Mouse (Mus musculus) lung, embryonic 15.5 days (tissue): ENCODE data around the gene Slc22a27. TPM values are rescaled to one million over a fixed set of nuclear protein-coding genes. Genes with fewer than 3 reads are reported as not detected.
"Not testable (repeated sequence)": the region's sequence is repeated elsewhere in the genome, so short reads cannot be mapped to it uniquely, and the experiment has no call there.

ENCODE experiments used
- ATAC-seq: fragments of 200-750 bp; cut with Nextera tagmentation; 2 replicates; pipeline ENCODE4 v1.8.0; 2017; ENCODE audit warnings: moderate number of reproducible peaks, borderline replicate concordance; ENCODE audit not compliant: low FRiP score, low TSS enrichment; ENCODE audit errors: extremely low read depth
- H3K27ac ChIP-seq: fragments of 300-500 bp; sonication (generic); 2 replicates; pipeline ENCODE4 v1.5.1; 2015; ENCODE audit warnings: moderate library complexity, mild to moderate bottlenecking, inconsistent platforms
- H3K27me3 ChIP-seq: fragments of 300-500 bp; sonication (generic); 2 replicates; pipeline ENCODE4 v1.6.1; 2015; ENCODE audit warnings: inconsistent platforms
- H3K36me3 ChIP-seq: fragments of 300-500 bp; sonication (generic); 2 replicates; pipeline ENCODE4 v1.6.1; 2015; ENCODE audit warnings: inconsistent platforms
- H3K4me1 ChIP-seq: fragments of 300-500 bp; sonication (generic); 2 replicates; pipeline ENCODE4 v1.6.1; 2015; ENCODE audit warnings: inconsistent platforms
- H3K4me2 ChIP-seq: fragments of 300-500 bp; sonication (generic); 2 replicates; pipeline ENCODE4 v1.6.1; 2015; ENCODE audit warnings: inconsistent platforms, mild to moderate bottlenecking, moderate library complexity
- H3K4me3 ChIP-seq: fragments of 300-500 bp; sonication (generic); 2 replicates; pipeline ENCODE4 v1.5.1; 2015; ENCODE audit warnings: mild to moderate bottlenecking, inconsistent platforms
- H3K9ac ChIP-seq: fragments of 300-500 bp; sonication (generic); 2 replicates; pipeline ENCODE4 v1.6.1; 2015; ENCODE audit warnings: inconsistent platforms
- H3K9me3 ChIP-seq: fragments of 300-500 bp; sonication (generic); 2 replicates; pipeline ENCODE4 v1.6.1; 2016; ENCODE audit warnings: inconsistent platforms
- WGBS: fragments of 180-500 bp; shearing (Covaris S2); methylation state at CpG from one replicate; pipeline ENCODE4 v1.1.7; 2015; 5-methylcytosine and 5-hydroxymethylcytosine counted together
- microRNA-seq: library from miRNA; unstranded; fragments of <30 nt; microRNA quantifications from one replicate; pipeline ENCODE4, GENCODE M21; 2016
- polyA plus RNA-seq: library from polyadenylated mRNA; unstranded; fragments of >200 nt; fragmentation: Nextera tagmentation; extraction: Ambion mirVana; gene quantifications from 2 replicates; pipeline ENCODE4 v1.2.1, GENCODE M21; 2015

The Slc22a27 gene
- polyA plus RNA-seq, result not detected in 2 replicates

DNA sequence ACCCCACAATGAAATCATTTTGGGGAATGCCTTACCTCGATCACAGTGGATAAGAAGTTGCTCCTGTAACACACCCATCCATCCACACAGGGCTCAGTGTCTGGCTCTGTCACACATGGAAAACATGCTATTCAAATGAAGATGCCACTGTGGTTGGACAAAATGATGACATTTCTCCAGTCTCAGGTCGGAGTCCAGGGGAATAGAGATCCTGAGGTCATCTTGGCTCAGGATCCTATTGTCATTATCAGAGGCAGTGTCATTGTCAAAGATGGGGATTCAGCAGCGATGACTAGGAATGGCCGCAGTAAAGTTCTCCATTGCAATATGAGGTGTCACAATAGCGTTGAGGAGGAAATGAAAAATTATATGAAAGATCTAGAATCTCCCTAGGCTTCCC lies at the start of gene Slc22a27:
Gene Slc22a27, minus strand, starts transcription at position 101 of the 400 bp plus-strand sequence.
- H3K9me3 ChIP-seq, H3K27me3 ChIP-seq, ATAC-seq, H3K4me1 ChIP-seq, H3K4me3 ChIP-seq, H3K9ac ChIP-seq, H3K36me3 ChIP-seq, H3K4me2 ChIP-seq, H3K27ac ChIP-seq: not testable (repeated sequence)
- 70% methylated on average over 5 of the region's 5 CpGs for WGBS

DNA sequence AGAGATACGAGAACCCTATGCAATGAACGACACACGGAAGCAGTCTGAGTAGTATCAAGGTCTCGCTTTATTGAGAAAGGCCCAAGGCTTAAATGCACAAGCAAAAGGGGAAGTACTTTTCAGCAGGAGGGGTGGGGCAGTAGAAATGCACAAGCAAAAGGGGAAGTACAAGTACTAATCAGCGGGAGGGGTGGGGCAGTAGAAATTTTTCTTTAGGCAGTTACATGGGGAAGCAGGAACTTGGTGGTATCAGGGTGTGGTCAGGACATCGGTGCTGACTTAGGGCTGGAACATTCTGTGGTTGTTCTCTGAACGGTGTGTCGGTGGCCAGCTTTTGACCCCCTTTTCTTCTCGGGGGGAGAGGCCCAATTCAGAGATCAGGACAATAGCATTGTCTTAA lies 45.8 kb upstream of the Slc22a27 start:
- not testable (repeated sequence) for H3K27me3 ChIP-seq, H3K4me3 ChIP-seq, H3K4me1 ChIP-seq, H3K36me3 ChIP-seq, H3K9ac ChIP-seq, H3K27ac ChIP-seq, H3K9me3 ChIP-seq, H3K4me2 ChIP-seq, ATAC-seq
- 93% methylated on average over 9 of the region's 9 CpGs for WGBS

DNA sequence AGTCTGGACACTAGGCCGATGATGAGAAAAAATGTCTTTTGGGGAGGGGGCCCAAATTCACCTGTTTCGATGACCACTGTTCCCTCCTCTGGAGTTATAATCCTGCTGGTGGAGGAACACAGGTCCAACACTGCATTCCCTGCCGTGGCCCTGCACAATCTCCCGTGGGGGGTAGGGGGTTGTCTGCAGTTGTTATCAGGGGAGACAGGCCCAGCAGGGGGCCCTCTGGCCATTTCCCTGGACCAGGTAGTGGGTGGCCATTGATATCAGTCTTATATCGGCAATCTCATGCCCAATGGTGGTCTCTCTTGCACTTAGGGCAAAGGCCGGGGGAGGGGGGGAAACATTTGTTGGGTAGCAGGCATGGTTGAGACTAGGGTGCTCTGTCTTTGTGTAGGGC lies 43.3 kb upstream of the Slc22a27 start:
- WGBS, result 89% methylated on average over 6 of the region's 6 CpGs
- H3K27ac ChIP-seq, H3K4me1 ChIP-seq: not testable (repeated sequence)

DNA sequence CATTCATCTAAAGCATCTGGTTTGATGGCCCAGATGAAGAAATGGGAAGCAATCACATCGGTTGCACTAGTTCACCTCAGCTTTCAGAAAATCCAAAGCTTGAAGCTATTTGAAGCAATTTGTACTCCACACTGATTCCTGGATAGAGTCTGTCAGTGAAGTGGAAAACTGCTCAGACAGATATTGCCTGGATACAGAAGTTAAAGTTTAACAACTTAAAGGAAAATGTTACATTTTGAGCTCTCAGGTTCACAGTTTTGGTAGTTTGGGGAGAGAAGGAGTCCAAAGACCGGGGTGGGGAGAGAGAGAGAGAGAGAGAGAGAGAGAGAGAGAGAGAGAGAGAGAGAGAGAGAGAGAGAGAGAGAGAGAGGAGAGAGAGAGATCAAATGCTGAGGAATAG lies 2.9 kb upstream of the Slc22a27 start:
- H3K4me3 ChIP-seq, result no peak overlapping the region
- WGBS, result 69% methylated on average over 2 of the region's 2 CpGs
- no peaks in the 10 kb centered on the region for H3K9me3 ChIP-seq
- H3K27ac ChIP-seq, result no peak overlapping the region
- H3K9ac ChIP-seq, result no peak overlapping the region
- no peak for ATAC-seq
- H3K27me3 ChIP-seq, result no peaks in the 10 kb centered on the region
- no peaks in the 10 kb centered on the region for H3K4me1 ChIP-seq
- H3K4me2 ChIP-seq, result no peak overlapping the region
- H3K36me3 ChIP-seq, result no peaks in the 10 kb centered on the region

More for the DNA sequence above, 43.3 kb upstream of the Slc22a27 start:
- H3K4me3 ChIP-seq, H3K9me3 ChIP-seq, ATAC-seq, H3K4me2 ChIP-seq, H3K27me3 ChIP-seq, H3K36me3 ChIP-seq, H3K9ac ChIP-seq: not testable (repeated sequence)

DNA sequence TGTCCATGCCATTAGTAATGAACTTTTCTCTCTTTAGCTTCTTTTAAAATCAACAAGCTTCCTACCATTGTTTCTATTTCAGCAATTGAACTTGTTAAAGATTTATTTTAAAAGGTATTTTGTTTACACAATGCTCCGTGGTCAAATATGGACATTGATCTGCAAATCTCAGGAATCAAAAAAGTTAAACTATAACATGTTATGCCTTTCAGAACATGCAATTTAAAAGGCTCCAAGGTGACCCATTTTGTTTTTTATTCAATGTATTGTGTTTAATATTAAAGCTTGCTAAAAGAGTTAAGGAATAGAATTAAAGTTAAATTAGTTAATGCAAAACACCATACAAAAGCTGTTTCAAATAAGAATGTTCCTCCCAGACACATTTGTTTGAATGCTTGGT lies 723 bp upstream of the Slc22a27 start:
- H3K4me1 ChIP-seq, H3K9ac ChIP-seq: not testable (repeated sequence)
- 39% methylated on average over 1 of the region's 1 CpGs for WGBS

DNA sequence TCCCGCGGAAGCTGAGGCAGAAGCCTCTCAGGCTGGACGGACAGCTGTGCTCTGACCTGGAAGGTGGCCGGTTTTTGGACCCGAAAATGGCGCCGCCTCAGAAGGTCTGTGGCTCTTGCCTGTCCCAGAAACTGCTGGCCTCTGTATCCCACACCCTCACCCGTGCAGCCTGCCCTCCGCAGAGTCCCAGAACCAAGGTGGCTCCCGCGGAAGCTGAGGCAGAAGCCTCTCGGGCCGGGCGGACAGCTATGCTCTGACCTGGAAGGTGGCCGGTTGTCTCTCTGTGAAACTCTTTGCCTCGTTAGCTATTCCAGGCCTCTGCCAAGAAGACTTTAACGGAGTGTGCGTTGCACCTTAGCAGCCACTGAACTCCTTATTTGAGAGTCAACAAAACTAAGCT lies 26.4 kb downstream of the Slc22a27 start:
- not testable (repeated sequence) for H3K4me1 ChIP-seq, ATAC-seq

More for the DNA sequence above, 723 bp upstream of the Slc22a27 start:
- not testable (repeated sequence) for H3K36me3 ChIP-seq, H3K4me3 ChIP-seq, ATAC-seq, H3K9me3 ChIP-seq, H3K4me2 ChIP-seq, H3K27me3 ChIP-seq, H3K27ac ChIP-seq

DNA sequence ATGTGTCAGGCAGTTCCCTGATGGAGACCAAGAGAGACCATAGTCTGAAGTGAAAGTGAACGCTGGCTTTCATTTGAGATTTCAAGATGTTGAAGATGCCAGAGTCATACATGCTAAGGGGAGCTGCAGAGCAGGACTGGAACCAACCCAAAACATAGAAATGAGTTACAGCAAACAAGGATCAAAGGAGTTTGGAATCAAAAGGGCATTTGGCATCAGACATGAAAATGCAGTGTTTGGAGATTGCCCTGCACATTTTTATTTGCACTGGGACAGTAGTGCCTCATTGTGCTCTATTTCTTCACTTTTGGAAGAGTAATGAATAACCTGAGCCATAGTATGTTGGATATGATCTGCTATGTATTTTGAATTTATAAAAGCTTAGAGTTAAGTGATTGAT lies 89.2 kb downstream of the Slc22a27 start:
- no peak overlapping the region for H3K9ac ChIP-seq
- ATAC-seq, result no peak
- H3K36me3 ChIP-seq, result no peaks in the 10 kb centered on the region
- H3K4me2 ChIP-seq, result no peak overlapping the region
- no peak overlapping the region for H3K27ac ChIP-seq
- 76% methylated on average over 1 of the region's 1 CpGs for WGBS
- H3K9me3 ChIP-seq, result no peaks in the 10 kb centered on the region
- H3K4me1 ChIP-seq, result no peaks in the 10 kb centered on the region
- no peak overlapping the region for H3K4me3 ChIP-seq
- H3K27me3 ChIP-seq, result no peaks in the 10 kb centered on the region

More for the DNA sequence above, 26.4 kb downstream of the Slc22a27 start:
- not testable (repeated sequence) for H3K9ac ChIP-seq, H3K27ac ChIP-seq, H3K4me3 ChIP-seq, H3K9me3 ChIP-seq, H3K4me2 ChIP-seq, H3K36me3 ChIP-seq, H3K27me3 ChIP-seq
- 88% methylated on average over 18 of the region's 18 CpGs for WGBS

DNA sequence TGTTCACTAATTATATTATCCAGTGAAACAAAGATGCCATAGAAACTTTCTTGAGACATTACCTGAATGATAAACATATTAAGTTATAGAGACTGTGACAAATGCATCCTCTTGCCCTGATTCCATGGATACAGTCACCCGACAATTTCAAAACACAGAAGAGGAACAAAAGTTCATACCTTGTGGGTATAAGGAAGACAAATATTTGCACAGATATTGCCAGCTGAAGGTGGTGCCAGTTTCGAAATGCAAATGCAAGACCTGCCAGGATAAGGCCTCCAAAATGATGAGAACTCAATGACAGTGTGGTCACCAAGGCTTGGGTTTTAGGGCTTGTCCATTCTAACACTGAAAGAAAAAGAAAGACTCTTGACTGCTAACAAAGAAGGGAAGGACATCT lies 136.0 kb downstream of the Slc22a27 start:
- Histone ChIP-seq H3K36me3 (no peaks in the 10 kb centered on the region), H3K4me3 (no peak overlapping the region), H3K9ac (no peak overlapping the region), H3K4me2 (no peak overlapping the region), H3K4me1 (no peaks in the 10 kb centered on the region), H3K27ac (no peak overlapping the region), H3K9me3 (no peaks in the 10 kb centered on the region), H3K27me3 (no peaks in the 10 kb centered on the region)
- ATAC-seq, result no peak
- WGBS, result 61% methylated on average over 2 of the region's 2 CpGs

Small RNAs within 50 kb of the gene (microRNA-seq; reads per million reads assigned to microRNA genes)
- gene Gm24951, result not detected

Other genes starting within 250 kb of the Slc22a27 start
- not detected in 2 replicates for gene Slc22a26, start 163.4 kb downstream of the Slc22a27 start, polyA plus RNA-seq
- gene Slc22a28, start 166.0 kb upstream of the Slc22a27 start, polyA plus RNA-seq, result not detected in 2 replicates